Mouse (Mus musculus) layer of hippocampus, adult 9-11 months (tissue): ENCODE measurements at regions not wholly inside any gene's neighbourhood (a gene's known extent, or its start where the extent isn't known, plus 50 kb on each side); places are given as distances from the start of the nearest gene placed in this dataset.

Experiments used
- DNase-seq: peaks from one replicate; pipeline ENCODE4 v3.0.0; 2022

DNA sequence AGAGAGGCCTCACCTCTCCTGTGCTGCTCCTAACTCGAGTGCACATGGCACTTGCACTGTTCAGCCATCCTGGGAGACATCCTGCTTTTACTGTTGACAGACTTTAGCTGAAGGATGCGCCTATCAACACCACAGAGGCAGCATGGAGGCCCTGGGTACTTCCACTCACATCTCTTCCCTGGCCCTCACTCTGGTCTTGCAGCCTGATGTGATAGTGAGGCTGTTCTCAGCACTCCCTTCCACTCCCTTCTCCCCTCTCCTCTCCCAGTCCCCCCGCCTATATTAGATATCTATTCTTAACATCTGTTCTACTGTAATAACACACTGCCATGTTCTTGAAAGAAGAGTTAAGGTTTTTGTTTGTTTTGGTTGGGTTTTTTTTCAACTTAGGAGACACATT lies 50.2 kb upstream of the Bod1 start:
- DNase-seq: no peak

GRCm38 (mm10) chr11:31724506-31724905 lies 52.8 kb upstream of the Bod1 start:
- DNase-seq: no peak

- DNase-seq: no peak
Measured at GRCm38 (mm10) chr11:31725936-31726647, 54.4 kb upstream of the Bod1 start.

- no peak for DNase-seq
Measured at GRCm38 (mm10) chr11:31727289-31727688, 55.6 kb upstream of the Bod1 start.

GRCm38 (mm10) chr11:31729728-31730127 lies 58.0 kb upstream of the Bod1 start:
- no peak for DNase-seq

DNA sequence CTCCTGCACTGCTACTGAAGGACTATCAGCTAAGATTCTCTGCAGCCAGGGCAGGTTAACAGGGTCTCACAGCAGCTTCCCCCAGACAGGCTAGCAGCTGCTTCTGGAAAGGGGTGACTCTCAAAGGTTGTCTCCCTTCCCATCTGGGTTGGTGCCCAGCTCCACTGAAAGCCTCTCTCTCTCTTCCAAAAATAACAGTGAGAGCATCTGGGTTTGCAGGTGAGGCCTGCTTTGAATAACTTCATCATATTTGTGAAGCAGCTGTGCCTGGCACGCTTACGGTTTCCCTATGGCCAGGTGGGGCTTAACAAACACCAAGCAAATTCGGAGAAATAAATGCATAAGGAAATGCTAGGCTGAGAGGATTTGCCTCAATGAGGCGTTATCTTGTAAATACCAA lies 58.5 kb upstream of the Bod1 start:
- DNase-seq: peak; percentile 55

DNA sequence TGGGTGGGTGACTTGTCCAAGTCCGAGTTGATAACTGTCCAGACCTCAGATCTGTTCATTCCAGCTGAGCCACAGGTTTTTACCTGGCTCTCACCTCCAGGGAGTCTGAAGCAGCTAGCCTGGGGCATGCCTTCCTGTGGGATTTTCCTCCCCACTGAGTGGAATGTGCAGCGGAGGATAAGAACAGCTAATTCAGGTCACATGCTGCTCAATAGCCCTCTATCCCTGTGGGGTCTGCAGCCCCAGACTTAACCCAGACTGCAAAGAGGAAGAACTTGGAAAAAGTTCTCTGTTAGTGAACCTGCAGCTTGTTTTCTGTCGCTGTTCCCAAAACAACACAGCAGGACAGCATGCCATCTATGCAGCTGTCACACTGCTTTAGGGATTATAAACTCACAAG lies 59.0 kb upstream of the Bod1 start:
- no peak for DNase-seq

GRCm38 (mm10) chr11:31731459-31731858 lies 59.8 kb upstream of the Bod1 start:
- no peak for DNase-seq

DNA sequence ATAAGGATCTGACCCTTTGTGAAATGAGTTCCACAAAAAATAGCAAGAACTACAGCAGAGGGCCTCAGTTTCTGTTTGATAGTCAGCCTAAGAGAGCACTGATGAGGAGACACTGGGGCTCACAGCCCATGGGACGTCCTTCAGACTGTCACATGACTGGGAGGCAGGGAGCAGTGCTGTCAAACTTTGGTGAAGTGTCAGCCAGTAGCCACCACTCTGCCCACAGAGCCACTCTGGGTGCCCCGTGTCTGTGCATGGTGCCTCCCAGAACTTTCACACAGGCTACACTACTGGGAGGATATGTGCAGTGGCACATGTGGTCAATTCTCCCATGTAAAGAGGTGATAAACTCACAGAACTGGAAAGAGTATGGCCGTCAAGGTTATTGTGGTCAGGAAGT lies 60.7 kb upstream of the Bod1 start:
- DNase-seq: no peak

- no peak for DNase-seq
Measured at GRCm38 (mm10) chr11:31732958-31733357, 61.3 kb upstream of the Bod1 start.

DNA sequence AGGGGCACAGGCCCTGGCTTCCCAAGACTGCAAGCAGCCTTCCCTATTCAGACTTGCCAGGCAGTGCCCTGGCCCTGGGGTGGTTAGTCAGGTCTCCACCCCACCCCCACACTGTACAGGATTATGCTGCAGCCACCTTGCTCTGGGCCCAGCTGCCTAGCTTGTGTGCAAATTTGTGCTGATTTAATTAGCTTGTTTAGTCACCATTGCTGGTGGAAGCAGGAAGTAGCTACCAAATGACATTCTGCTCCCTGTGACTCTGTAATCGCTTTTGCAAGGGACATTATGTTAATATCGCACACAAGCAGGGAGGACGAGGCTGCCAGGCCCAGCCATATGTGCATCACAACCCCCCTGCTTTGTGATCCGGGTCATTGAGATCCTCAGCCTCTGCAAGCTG lies 62.4 kb upstream of the Bod1 start:
- no peak for DNase-seq

- no peak for DNase-seq
Measured at GRCm38 (mm10) chr11:31735257-31735656, 63.6 kb upstream of the Bod1 start.

GRCm38 (mm10) chr11:31736086-31736485 lies 64.4 kb upstream of the Bod1 start:
- peak; percentile 51 for DNase-seq

GRCm38 (mm10) chr11:31736556-31737089 lies 64.9 kb upstream of the Bod1 start:
- DNase-seq: no peak

DNA sequence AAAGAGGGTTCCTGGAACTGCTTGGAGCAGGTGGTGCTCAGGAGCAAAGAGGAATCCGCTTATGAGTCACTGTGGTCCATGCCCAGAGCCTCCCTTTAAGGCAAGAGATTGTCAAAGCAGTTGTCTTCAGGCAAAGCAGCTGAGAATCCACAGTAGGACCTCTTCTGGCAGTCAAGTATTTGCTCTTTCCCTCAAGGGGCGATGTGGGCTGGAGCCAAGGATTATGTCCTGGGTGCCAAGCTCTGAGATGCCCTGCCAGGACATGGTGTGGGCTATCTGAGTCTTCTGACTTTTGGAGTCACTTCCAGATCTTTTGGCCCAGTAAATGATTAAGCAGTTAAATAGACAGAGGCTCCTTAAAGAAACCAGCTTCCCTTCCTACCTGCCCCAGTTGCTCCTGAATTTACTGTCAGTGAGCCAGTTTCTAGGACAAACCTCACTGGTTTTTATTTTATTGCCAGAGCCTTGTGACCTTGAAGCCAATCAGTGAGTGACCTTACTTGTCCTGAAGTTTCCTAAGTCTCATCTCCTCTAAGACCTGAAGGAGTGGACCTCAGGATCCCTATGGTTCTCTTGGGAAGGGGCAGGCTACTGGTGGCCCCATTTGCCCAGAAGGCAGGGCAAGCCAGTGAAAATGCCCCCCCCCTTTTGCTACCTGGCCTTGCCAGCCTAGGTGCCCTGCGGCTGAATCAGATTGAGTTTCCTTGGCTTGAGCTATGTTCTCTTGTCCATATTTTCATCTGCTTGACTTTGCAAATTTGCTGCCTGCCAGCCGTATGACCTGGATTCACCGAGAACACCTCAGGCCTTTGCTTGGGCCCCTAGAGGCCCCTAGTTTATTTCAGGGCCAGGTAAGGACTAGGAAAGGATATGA lies 66.7 kb upstream of the Bod1 start:
- DNase-seq: no peak

DNA sequence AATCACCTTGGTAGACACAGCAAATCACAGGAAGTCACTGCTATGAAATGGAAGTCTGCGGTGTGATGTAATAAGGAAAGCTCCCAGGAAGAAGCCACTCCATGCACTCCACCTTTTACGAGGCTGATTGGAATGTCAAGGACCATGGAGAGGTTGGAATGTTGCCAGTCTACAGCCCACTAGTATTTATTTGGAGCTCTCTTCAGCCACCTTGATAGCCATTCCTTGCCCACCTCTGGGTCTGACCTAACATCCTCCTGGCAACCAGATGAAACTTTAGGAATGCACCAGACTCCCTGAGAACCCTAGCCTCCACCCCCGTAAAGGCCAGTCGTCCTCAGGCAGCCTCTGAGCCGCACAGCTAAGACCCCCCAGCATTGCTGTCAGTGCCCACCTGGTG lies 68.7 kb upstream of the Bod1 start:
- no peak for DNase-seq

- no peak for DNase-seq
Measured at GRCm38 (mm10) chr11:31742160-31742559, 70.5 kb upstream of the Bod1 start.

- DNase-seq: no peak
Measured at GRCm38 (mm10) chr11:31744076-31744785, 72.5 kb upstream of the Bod1 start.

- no peak for DNase-seq
Measured at GRCm38 (mm10) chr11:31745028-31745865, 73.6 kb upstream of the Bod1 start.

DNA sequence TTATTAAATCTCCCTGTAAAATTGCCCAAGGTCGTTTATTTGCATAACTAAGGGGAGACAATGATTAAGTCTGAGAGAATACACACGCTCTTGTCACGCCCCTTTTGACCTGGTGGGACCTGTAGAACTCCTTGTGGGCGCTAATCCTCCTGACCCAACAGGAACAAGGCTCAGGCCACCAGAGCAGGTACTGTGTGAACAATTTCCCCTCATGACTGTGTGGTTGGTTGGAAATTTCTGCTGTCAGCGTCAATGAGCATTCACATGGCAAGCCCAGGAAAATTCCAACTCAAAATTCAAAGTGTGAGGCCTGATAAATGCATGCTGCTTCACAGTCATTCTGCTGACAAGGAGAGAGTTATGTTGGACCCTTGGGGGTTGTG lies 74.2 kb upstream of the Bod1 start:
- DNase-seq: no peak

- DNase-seq: no peak
Measured at GRCm38 (mm10) chr11:31746488-31746887, 74.8 kb upstream of the Bod1 start.

DNA sequence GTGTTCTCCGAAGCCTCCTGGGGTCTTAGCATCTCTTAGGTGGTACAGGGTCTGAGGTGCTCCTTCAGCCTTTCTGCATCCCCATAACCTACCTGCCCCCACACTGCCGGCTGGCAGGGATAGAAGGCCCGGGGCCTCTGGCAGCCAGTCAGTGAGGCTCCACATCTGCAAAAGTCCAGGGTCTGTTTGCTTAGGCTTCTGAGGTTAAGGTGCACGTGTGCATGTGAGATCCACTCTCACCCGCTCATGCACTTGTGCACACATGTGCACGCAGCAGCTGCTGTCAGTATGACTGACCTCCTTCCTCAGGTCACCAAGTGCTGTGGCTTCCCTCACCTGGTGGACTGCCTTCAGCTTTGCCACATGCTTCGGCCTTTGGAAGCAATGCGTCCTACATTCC lies 75.3 kb upstream of the Bod1 start:
- DNase-seq: no peak
